Mouse (Mus musculus) C2C12 (cell line): ENCODE results near the gene Gm17019.
"Not testable (repeated sequence)": the region's sequence is repeated elsewhere in the genome, so short reads cannot be mapped to it uniquely, and the experiment has no call there.

Experiments
- CTCF ChIP-seq: IDR thresholded peaks from one replicate; pipeline ENCODE4 v1.5.1; 2011; ENCODE audit not compliant: control insufficient read depth, insufficient read depth, insufficient read length
- FOSL1 ChIP-seq: IDR thresholded peaks from one replicate; pipeline ENCODE4 v1.8.0; 2011; ENCODE audit warnings: mild to moderate bottlenecking, low read length; ENCODE audit not compliant: poor library complexity, insufficient read depth, severe bottlenecking
- MAX ChIP-seq: IDR thresholded peaks from one replicate; pipeline ENCODE4 v1.6.1; 2011; ENCODE audit warnings: mild to moderate bottlenecking, control low read depth
- MYOD1 ChIP-seq: IDR thresholded peaks from one replicate; pipeline ENCODE4 v1.6.1; 2011; ENCODE audit warnings: low read depth; ENCODE audit not compliant: control insufficient read depth, insufficient read length
- MYOG ChIP-seq: IDR thresholded peaks from one replicate; pipeline ENCODE4 v1.6.1; 2011; ENCODE audit not compliant: control insufficient read depth, insufficient read length; ENCODE audit errors: extremely low read depth
- USF1 ChIP-seq: IDR thresholded peaks from one replicate; pipeline ENCODE4 v1.6.1; 2011; ENCODE audit warnings: low read depth, mild to moderate bottlenecking, control low read depth, moderate library complexity

GRCm38 (mm10) chr5:15032898-15033297, at the start of gene Gm17019:
- TF ChIP-seq CTCF, MAX, USF1, MYOD1, FOSL1, MYOG: not testable (repeated sequence)
